Mouse (Mus musculus): ENCODE results near the gene Dnmbp. TPM values are rescaled to one million over a fixed set of nuclear protein-coding genes. Genes with fewer than 3 reads are reported as not detected.

Gene Dnmbp
- polyA plus RNA-seq, 1 experiment from 2014 or later = 9.8 TPM

- Histone ChIP-seq H3K4me3 (replicated peaks) (no peak overlapping the region), H3K9ac (replicated peaks) (no peak overlapping the region), H3K4me2 (replicated peaks) (no peak overlapping the region), H3K27ac (no peak overlapping the region), H3K36me3 (no peaks in the 10 kb centered on the region), H3K9me3 (no peaks in the 10 kb centered on the region), H3K4me1 (replicated peaks) (peaks cover 8% of the 10 kb centered on the region), H3K27me3 (peaks cover 13% of the 10 kb centered on the region)
- 91% methylated on average over 4 of the region's 4 CpGs for WGBS
- no peak for ATAC-seq
Observed at GRCm38 (mm10) chr19:43919841-43920240, 20.1 kb downstream of the Dnmbp start.

GRCm38 (mm10) chr19:43918834-43919233, 21.2 kb downstream of the Dnmbp start:
- no peak overlapping the region for H3K4me3 ChIP-seq (replicated peaks)
- no peak for ATAC-seq
- H3K36me3 ChIP-seq = no peaks in the 10 kb centered on the region
- H3K9ac ChIP-seq (replicated peaks) = no peak overlapping the region
- no peaks in the 10 kb centered on the region for H3K9me3 ChIP-seq
- H3K27ac ChIP-seq = no peak overlapping the region
- WGBS = 81% methylated on average over 3 of the region's 3 CpGs
- peaks cover 8% of the 10 kb centered on the region for H3K4me1 ChIP-seq (replicated peaks)
- H3K27me3 ChIP-seq = peaks cover 13% of the 10 kb centered on the region
- no peak overlapping the region for H3K4me2 ChIP-seq (replicated peaks)

GRCm38 (mm10) chr19:43917763-43918162, 22.2 kb downstream of the Dnmbp start:
- Histone ChIP-seq H3K4me3 (replicated peaks) (no peak overlapping the region), H3K4me2 (replicated peaks) (no peak overlapping the region), H3K27me3 (peaks cover 13% of the 10 kb centered on the region), H3K9ac (replicated peaks) (no peak overlapping the region), H3K27ac (no peak overlapping the region), H3K36me3 (no peaks in the 10 kb centered on the region), H3K9me3 (no peaks in the 10 kb centered on the region), H3K4me1 (replicated peaks) (peaks cover 8% of the 10 kb centered on the region)
- no peak for ATAC-seq
- 84% methylated on average over 6 of the region's 6 CpGs for WGBS

- Histone ChIP-seq H3K4me2 (replicated peaks) (no peak overlapping the region), H3K27ac (no peak overlapping the region), H3K9me3 (no peaks in the 10 kb centered on the region), H3K9ac (replicated peaks) (no peak overlapping the region), H3K4me1 (replicated peaks) (peaks cover 8% of the 10 kb centered on the region), H3K4me3 (replicated peaks) (no peak overlapping the region), H3K27me3 (peaks cover 13% of the 10 kb centered on the region), H3K36me3 (no peaks in the 10 kb centered on the region)
- 77% methylated on average over 2 of the region's 2 CpGs for WGBS
- no peak for ATAC-seq
Observed at GRCm38 (mm10) chr19:43917406-43917691, 22.6 kb downstream of the Dnmbp start.

- no peak overlapping the region for H3K27ac ChIP-seq
- WGBS = 72% methylated on average over 21 of the region's 21 CpGs
- no peaks in the 10 kb centered on the region for H3K9me3 ChIP-seq
- peaks cover 8% of the 10 kb centered on the region for H3K4me1 ChIP-seq (replicated peaks)
- ATAC-seq = no peak
- no peak overlapping the region for H3K4me2 ChIP-seq (replicated peaks)
- no peak overlapping the region for H3K9ac ChIP-seq (replicated peaks)
- no peaks in the 10 kb centered on the region for H3K36me3 ChIP-seq
- H3K27me3 ChIP-seq = peaks cover 13% of the 10 kb centered on the region
- no peak overlapping the region for H3K4me3 ChIP-seq (replicated peaks)
Observed at GRCm38 (mm10) chr19:43916586-43917405, 23.2 kb downstream of the Dnmbp start.

GRCm38 (mm10) chr19:43915431-43915830, 24.6 kb downstream of the Dnmbp start:
- no peak overlapping the region for H3K9ac ChIP-seq (replicated peaks)
- peaks cover 5% of the 10 kb centered on the region; the same call in 1 of the 2 replicates for H3K36me3 ChIP-seq
- ATAC-seq = no peak
- H3K4me1 ChIP-seq (replicated peaks) = peaks cover 2% of the 10 kb centered on the region; the same call in 1 of the 2 replicates
- H3K27ac ChIP-seq = no peak overlapping the region
- no peaks in the 10 kb centered on the region for H3K9me3 ChIP-seq
- H3K27me3 ChIP-seq = 0 out of 2 replicates have a peak, but pooled peaks cover under 1% of the 10 kb centered on the region
- 76% methylated on average over 9 of the region's 9 CpGs for WGBS
- no peak overlapping the region for H3K4me3 ChIP-seq (replicated peaks)
- no peak overlapping the region for H3K4me2 ChIP-seq (replicated peaks)

- no peaks in the 10 kb centered on the region for H3K27me3 ChIP-seq
- 94% methylated on average over 9 of the region's 9 CpGs for WGBS
Observed at GRCm38 (mm10) chr19:43914986-43915385, 25.0 kb downstream of the Dnmbp start.

GRCm38 (mm10) chr19:43912775-43913486, 27.1 kb downstream of the Dnmbp start:
- Histone ChIP-seq H3K27me3 (no peaks in the 10 kb centered on the region), H3K36me3 (peaks cover 10% of the 10 kb centered on the region; the same call in 1 of the 2 replicates), H3K4me1 (replicated peaks) (no peaks in the 10 kb centered on the region), H3K9ac (replicated peaks) (no peak overlapping the region), H3K4me3 (replicated peaks) (no peak overlapping the region), H3K9me3 (no peaks in the 10 kb centered on the region), H3K27ac (no peak overlapping the region), H3K4me2 (replicated peaks) (no peak overlapping the region)
- 92% methylated on average over 4 of the region's 4 CpGs for WGBS
- ATAC-seq = no peak

More at GRCm38 (mm10) chr19:43914986-43915385, 25.0 kb downstream of the Dnmbp start:
- Histone ChIP-seq H3K4me2 (replicated peaks) (no peak overlapping the region), H3K4me1 (replicated peaks) (no peaks in the 10 kb centered on the region), H3K4me3 (replicated peaks) (no peak overlapping the region), H3K27ac (no peak overlapping the region), H3K36me3 (peaks cover 5% of the 10 kb centered on the region; the same call in 1 of the 2 replicates), H3K9me3 (no peaks in the 10 kb centered on the region), H3K9ac (replicated peaks) (no peak overlapping the region)
- ATAC-seq = no peak

- no peaks in the 10 kb centered on the region; the same call in 1 of the 2 replicates for H3K4me1 ChIP-seq (replicated peaks)
- H3K27ac ChIP-seq = no peak overlapping the region
- no peak overlapping the region for H3K9ac ChIP-seq (replicated peaks)
- no peak for ATAC-seq
- WGBS = 90% methylated on average over 7 of the region's 7 CpGs
- no peak overlapping the region for H3K4me2 ChIP-seq (replicated peaks)
- peaks cover 21% of the 10 kb centered on the region for H3K36me3 ChIP-seq
- H3K9me3 ChIP-seq = no peaks in the 10 kb centered on the region
- H3K27me3 ChIP-seq = no peaks in the 10 kb centered on the region
- no peak overlapping the region for H3K4me3 ChIP-seq (replicated peaks)
Observed at GRCm38 (mm10) chr19:43906492-43906891, 33.5 kb downstream of the Dnmbp start.

GRCm38 (mm10) chr19:43905985-43906384, 34.0 kb downstream of the Dnmbp start:
- peaks cover 23% of the 10 kb centered on the region for H3K36me3 ChIP-seq
- H3K4me1 ChIP-seq (replicated peaks) = no peaks in the 10 kb centered on the region; the same call in 1 of the 2 replicates
- ATAC-seq = no peak
- H3K9ac ChIP-seq (replicated peaks) = no peak overlapping the region
- no peak overlapping the region for H3K4me2 ChIP-seq (replicated peaks)
- H3K27ac ChIP-seq = no peak overlapping the region
- 49% methylated on average over 5 of the region's 5 CpGs for WGBS
- no peaks in the 10 kb centered on the region for H3K27me3 ChIP-seq
- H3K4me3 ChIP-seq (replicated peaks) = no peak overlapping the region
- no peaks in the 10 kb centered on the region for H3K9me3 ChIP-seq

GRCm38 (mm10) chr19:43905136-43905535, 34.9 kb downstream of the Dnmbp start:
- Histone ChIP-seq H3K27me3 (no peaks in the 10 kb centered on the region), H3K4me2 (replicated peaks) (no peak overlapping the region), H3K9me3 (no peaks in the 10 kb centered on the region), H3K27ac (no peak overlapping the region), H3K4me1 (replicated peaks) (no peaks in the 10 kb centered on the region; the same call in 1 of the 2 replicates), H3K9ac (replicated peaks) (no peak overlapping the region), H3K4me3 (replicated peaks) (no peak overlapping the region), H3K36me3 (peaks cover 24% of the 10 kb centered on the region; the same call in 1 of the 2 replicates)
- 18% methylated on average over 8 of the region's 8 CpGs for WGBS
- ATAC-seq = no peak

- no peak for ATAC-seq
- no peaks in the 10 kb centered on the region for H3K9me3 ChIP-seq
Observed at GRCm38 (mm10) chr19:43904327-43904726, 35.7 kb downstream of the Dnmbp start.

More at GRCm38 (mm10) chr19:43904327-43904726, 35.7 kb downstream of the Dnmbp start:
- no peaks in the 10 kb centered on the region for H3K27me3 ChIP-seq
- no peak overlapping the region for H3K27ac ChIP-seq
- no peak overlapping the region for H3K4me2 ChIP-seq (replicated peaks)
- H3K4me3 ChIP-seq (replicated peaks) = no peak overlapping the region
- no peaks in the 10 kb centered on the region; the same call in 1 of the 2 replicates for H3K4me1 ChIP-seq (replicated peaks)
- H3K36me3 ChIP-seq = peaks cover 29% of the 10 kb centered on the region; the same call in 1 of the 2 replicates
- WGBS = 87% methylated on average over 11 of the region's 11 CpGs
- no peak overlapping the region for H3K9ac ChIP-seq (replicated peaks)
